Mouse (Mus musculus) kidney, adult 2 months (tissue): ENCODE results near the gene Acat1.

Experiments
- CTCF ChIP-seq: fragments of 200-500 bp; conservative IDR thresholded peaks from 2 replicates; pipeline ENCODE4 v1.5.1; 2011; ENCODE audit warnings: low read depth, mild to moderate bottlenecking, control low read depth, low read length, moderate library complexity, mixed read lengths; ENCODE audit not compliant: insufficient read depth, insufficient read length
- POLR2A ChIP-seq: fragments of 200-500 bp; IDR thresholded peaks from one replicate; pipeline ENCODE4 v1.6.1; 2011; ENCODE audit warnings: low read depth, low read length, control low read depth

- TF ChIP-seq CTCF: no peak
- no peak for TF ChIP-seq POLR2A
Measured at GRCm38 (mm10) chr9:53634796-53635195, 24.6 kb upstream of the Acat1 start.
